Mouse (Mus musculus) stomach, embryonic 14.5 days (tissue): ENCODE results near the gene Runx2. TPM values are rescaled to one million over a fixed set of nuclear protein-coding genes. Genes with fewer than 3 reads are reported as not detected.
A peak's percentile ranks its signal among the peaks of the same experiment; 100 is the strongest.

Experiments
- ATAC-seq: fragments of 200-750 bp; cut with Nextera tagmentation; 2 replicates; pipeline ENCODE4 v1.8.0; 2017; ENCODE audit warnings: low read depth, moderate TSS enrichment; ENCODE audit not compliant: insufficient number of reproducible peaks, insufficient read depth, low FRiP score
- H3K27ac ChIP-seq: fragments of 300-500 bp; sonication (generic); 2 replicates; pipeline ENCODE4 v1.5.1; 2014; ENCODE audit warnings: mild to moderate bottlenecking, low read length, moderate library complexity, mixed read lengths
- H3K27me3 ChIP-seq: fragments of 300-500 bp; sonication (generic); 2 replicates; pipeline ENCODE4 v1.6.1; 2014; ENCODE audit warnings: low read length, control low read depth, mixed read lengths; ENCODE audit not compliant: control insufficient read depth, insufficient read depth
- H3K36me3 ChIP-seq: fragments of 300-500 bp; sonication (generic); 2 replicates; pipeline ENCODE4 v1.6.1; 2014; ENCODE audit warnings: mild to moderate bottlenecking, control low read depth, low read length, moderate library complexity, mixed read lengths; ENCODE audit not compliant: control insufficient read depth, insufficient read depth
- H3K4me1 ChIP-seq: fragments of 300-500 bp; sonication (generic); 2 replicates; pipeline ENCODE4 v1.6.1; 2014; ENCODE audit warnings: low read length, control low read depth, mixed read lengths; ENCODE audit not compliant: control insufficient read depth, insufficient read depth
- H3K4me2 ChIP-seq: fragments of 300-500 bp; sonication (generic); replicated peaks from 2 replicates; pipeline ENCODE4 v1.6.1; 2014; ENCODE audit warnings: low read depth, low read length, control low read depth
- H3K4me3 ChIP-seq: fragments of 300-500 bp; sonication (generic); 2 replicates; pipeline ENCODE4 v1.5.1; 2014; ENCODE audit warnings: low read depth, low read length, control low read depth
- H3K9ac ChIP-seq: fragments of 300-500 bp; sonication (generic); replicated peaks from 2 replicates; pipeline ENCODE4 v1.6.1; 2014; ENCODE audit warnings: low read depth, mild to moderate bottlenecking, control low read depth, low read length, moderate library complexity, mixed read lengths
- H3K9me3 ChIP-seq: fragments of 300-500 bp; sonication (generic); 2 replicates; pipeline ENCODE4 v1.6.1; 2016; ENCODE audit warnings: low read depth, low read length, control low read depth; ENCODE audit not compliant: control insufficient read depth
- WGBS: fragments of 180-500 bp; shearing (Covaris S2); extraction: QIAGEN DNeasy Blood & Tissue Kit; methylation state at CpG from one replicate; pipeline ENCODE4 v1.1.7; 2014; 5-methylcytosine and 5-hydroxymethylcytosine counted together
- polyA plus RNA-seq: library from polyadenylated mRNA; unstranded; fragments of >200 nt; fragmentation: Nextera tagmentation; extraction: Ambion mirVana; gene quantifications from 2 replicates; pipeline ENCODE4 v1.2.1, GENCODE M21; 2014

Runx2 gene
- polyA plus RNA-seq, 1 experiment from 2014 or later = 1.00 TPM

DNA sequence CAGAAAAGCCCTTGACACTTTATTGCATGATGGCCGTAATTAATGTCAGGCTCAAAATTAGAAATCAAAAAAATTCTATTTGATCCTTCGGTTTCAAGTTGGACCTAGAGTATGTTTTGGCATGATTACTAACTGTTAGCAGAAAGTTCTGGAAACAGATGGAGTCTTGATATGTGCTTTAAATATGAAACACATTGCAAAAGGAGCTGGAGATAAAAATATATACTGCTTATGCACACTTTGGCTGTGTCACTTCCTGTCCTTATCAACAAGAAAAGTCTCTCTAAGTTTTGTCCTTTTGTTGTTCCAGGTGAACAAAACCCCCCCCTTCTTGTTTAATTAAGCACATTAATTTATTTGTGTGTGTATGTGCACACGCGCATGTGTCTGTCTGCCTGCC, 183.0 kb downstream of the Runx2 start:
- Histone ChIP-seq H3K4me2 (no peak overlapping the region), H3K9me3 (no peaks in the 10 kb centered on the region), H3K27me3 (no peaks in the 10 kb centered on the region), H3K36me3 (no peaks in the 10 kb centered on the region), H3K4me1 (no peaks in the 10 kb centered on the region), H3K9ac (no peak overlapping the region), H3K4me3 (no peak overlapping the region), H3K27ac (no peak overlapping the region)
- ATAC-seq = no peak
- 86% methylated on average over 4 of the region's 4 CpGs for whole genome bisulfite sequencing

GRCm38 (mm10) chr17:44627317-44627716, 187.3 kb downstream of the Runx2 start:
- H3K9ac ChIP-seq = no peak overlapping the region
- ATAC-seq = no peak
- no peaks in the 10 kb centered on the region for H3K36me3 ChIP-seq
- H3K27ac ChIP-seq = no peak overlapping the region
- no peak overlapping the region for H3K4me3 ChIP-seq
- no peaks in the 10 kb centered on the region for H3K27me3 ChIP-seq
- 90% methylated on average over 6 of the region's 6 CpGs for WGBS
- H3K4me2 ChIP-seq = no peak overlapping the region
- no peaks in the 10 kb centered on the region for H3K4me1 ChIP-seq
- no peaks in the 10 kb centered on the region for H3K9me3 ChIP-seq

DNA sequence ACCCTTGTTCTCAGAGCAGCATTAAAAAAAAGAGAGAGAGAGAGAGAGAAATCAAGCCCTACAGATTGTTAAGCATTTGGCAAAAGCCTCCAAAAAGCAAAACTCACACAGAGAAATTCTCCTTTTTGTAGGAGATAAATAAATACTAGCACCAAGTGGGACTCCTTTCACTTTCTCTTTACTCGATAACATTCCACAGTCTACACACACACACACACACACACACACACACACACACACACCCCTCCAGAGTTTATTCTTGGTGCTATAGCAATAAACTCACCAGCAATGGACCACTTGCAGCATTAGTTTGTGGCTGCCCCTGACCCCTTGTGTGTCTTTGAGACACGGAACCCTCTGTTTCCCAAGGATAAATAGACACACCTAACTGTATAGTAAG, 190.9 kb downstream of the Runx2 start:
- no peak overlapping the region for H3K4me2 ChIP-seq
- H3K27me3 ChIP-seq = no peaks in the 10 kb centered on the region
- no peaks in the 10 kb centered on the region for H3K4me1 ChIP-seq
- ATAC-seq = no peak
- no peak overlapping the region for H3K4me3 ChIP-seq
- H3K9ac ChIP-seq = no peak overlapping the region
- H3K36me3 ChIP-seq = no peaks in the 10 kb centered on the region
- whole genome bisulfite sequencing = 31% methylated on average over 2 of the region's 2 CpGs
- H3K9me3 ChIP-seq = no peaks in the 10 kb centered on the region
- H3K27ac ChIP-seq = no peak overlapping the region

DNA sequence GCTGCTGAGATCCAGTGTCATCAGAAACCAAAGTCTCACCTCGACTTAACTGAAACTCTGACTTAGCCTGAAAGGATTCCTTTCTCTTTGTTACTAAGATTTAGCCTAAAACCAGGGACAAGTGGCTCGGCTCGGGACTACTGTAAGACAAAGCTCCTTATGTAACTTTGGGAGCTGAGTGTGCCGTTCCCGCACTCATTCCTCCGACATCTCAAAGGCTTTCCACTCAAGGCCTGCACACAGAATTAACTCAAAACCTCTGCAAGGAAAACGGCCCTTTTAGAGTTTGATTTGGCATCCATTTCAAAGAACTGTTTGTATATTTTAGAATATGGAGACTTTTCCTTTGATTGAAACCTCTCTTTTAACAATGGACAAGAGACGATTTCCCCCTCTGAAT, 191.3 kb downstream of the Runx2 start:
- no peaks in the 10 kb centered on the region for H3K36me3 ChIP-seq
- ATAC-seq = no peak
- peaks cover 3% of the 10 kb centered on the region; the same call in 1 of the 2 replicates for H3K4me1 ChIP-seq
- H3K4me3 ChIP-seq = no peak overlapping the region
- no peak overlapping the region for H3K4me2 ChIP-seq
- WGBS = 43% methylated on average over 8 of the region's 8 CpGs
- no peaks in the 10 kb centered on the region for H3K27me3 ChIP-seq
- H3K9me3 ChIP-seq = no peaks in the 10 kb centered on the region
- no peak overlapping the region for H3K9ac ChIP-seq
- no peak overlapping the region for H3K27ac ChIP-seq

DNA sequence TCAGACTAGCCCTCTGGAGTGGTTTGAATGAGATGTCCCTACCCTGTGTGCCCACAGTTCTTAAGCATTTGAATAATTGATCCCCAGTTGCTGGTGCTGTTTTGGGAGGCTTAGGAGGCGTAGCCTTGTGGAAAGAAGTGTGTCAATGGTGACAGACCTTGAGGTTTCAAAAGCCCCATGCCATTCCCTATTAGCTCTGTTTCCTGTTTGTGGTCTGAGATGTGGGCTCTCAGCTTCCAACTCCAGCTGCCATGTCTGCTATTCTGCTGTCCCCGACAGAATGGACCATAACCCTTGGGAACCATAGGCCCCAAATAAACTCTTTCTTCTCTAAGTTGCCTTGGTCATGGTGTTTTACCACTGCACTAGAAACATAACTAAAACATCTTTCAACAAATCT, 194.1 kb downstream of the Runx2 start:
- no peak overlapping the region for H3K27ac ChIP-seq
- H3K9ac ChIP-seq = no peak overlapping the region
- H3K4me2 ChIP-seq = no peak overlapping the region
- H3K27me3 ChIP-seq = no peaks in the 10 kb centered on the region
- WGBS = 94% methylated on average over 2 of the region's 2 CpGs
- H3K36me3 ChIP-seq = no peaks in the 10 kb centered on the region
- H3K9me3 ChIP-seq = no peaks in the 10 kb centered on the region
- peaks cover 6% of the 10 kb centered on the region; the same call in 1 of the 2 replicates for H3K4me1 ChIP-seq
- ATAC-seq = no peak
- no peak overlapping the region for H3K4me3 ChIP-seq

- peaks cover 6% of the 10 kb centered on the region; the same call in 1 of the 2 replicates for H3K4me1 ChIP-seq
- peak overlapping the region; percentile 61; the same call in 1 of the 2 replicates for H3K27ac ChIP-seq
Measured at GRCm38 (mm10) chr17:44618691-44619090, 195.9 kb downstream of the Runx2 start.

DNA sequence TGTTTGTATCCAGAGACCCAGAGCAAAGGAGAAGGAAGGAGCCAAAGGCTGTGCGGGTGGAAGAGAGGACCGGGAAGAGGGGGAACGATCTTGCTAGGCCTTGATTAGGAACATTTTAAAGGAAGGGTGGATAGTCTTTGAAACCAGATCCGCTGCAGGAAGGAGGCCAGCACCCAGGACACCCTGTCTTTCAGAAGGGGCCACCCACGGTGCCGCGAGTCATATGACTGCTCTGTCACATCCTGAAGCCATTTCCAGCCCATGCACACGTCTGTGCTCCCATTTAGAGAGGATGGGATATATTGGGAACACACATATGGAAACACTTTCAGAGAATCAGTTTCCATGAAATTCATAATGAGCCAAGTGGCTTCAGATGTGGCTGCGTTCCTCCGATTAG, 196.4 kb downstream of the Runx2 start:
- ATAC-seq = no peak
- Histone ChIP-seq H3K9me3 (no peaks in the 10 kb centered on the region), H3K9ac (no peak overlapping the region), H3K4me3 (no peak overlapping the region), H3K27ac (peak overlapping the region; percentile 61), H3K4me2 (peak overlapping the region; percentile 19; the same call in 1 of the 2 replicates), H3K36me3 (no peaks in the 10 kb centered on the region), H3K4me1 (peaks cover 6% of the 10 kb centered on the region; the same call in 1 of the 2 replicates), H3K27me3 (no peaks in the 10 kb centered on the region)
- WGBS = 44% methylated on average over 10 of the region's 10 CpGs

More at GRCm38 (mm10) chr17:44618691-44619090, 195.9 kb downstream of the Runx2 start:
- H3K27me3 ChIP-seq = no peaks in the 10 kb centered on the region
- 41% methylated on average over 11 of the region's 11 CpGs for WGBS
- no peak overlapping the region for H3K4me3 ChIP-seq
- no peaks in the 10 kb centered on the region for H3K36me3 ChIP-seq
- H3K4me2 ChIP-seq = peak overlapping the region; percentile 19; the same call in 1 of the 2 replicates
- H3K9ac ChIP-seq = no peak overlapping the region
- no peaks in the 10 kb centered on the region for H3K9me3 ChIP-seq
- no peak for ATAC-seq

DNA sequence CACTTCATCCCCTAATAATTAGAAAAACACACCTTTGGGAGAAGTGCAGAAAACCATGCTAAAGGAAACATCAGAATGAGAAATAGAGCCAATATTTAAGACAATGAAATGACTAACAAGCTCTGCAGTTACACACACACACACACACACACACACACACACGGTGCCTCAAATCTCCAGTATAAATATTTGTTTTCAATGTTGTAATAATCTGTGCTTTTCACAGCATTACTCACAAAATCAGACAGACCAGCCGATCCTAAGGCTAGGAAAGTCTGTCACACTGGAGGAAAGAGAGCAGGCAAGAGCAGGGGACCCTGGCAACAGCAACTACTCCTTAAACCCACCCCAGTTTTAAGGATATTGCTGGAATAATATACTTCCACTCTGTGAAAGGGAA, 196.9 kb downstream of the Runx2 start:
- WGBS = 26% methylated on average over 2 of the region's 2 CpGs
- Histone ChIP-seq H3K27me3 (no peaks in the 10 kb centered on the region), H3K36me3 (no peaks in the 10 kb centered on the region), H3K27ac (peak overlapping the region; percentile 61), H3K9me3 (no peaks in the 10 kb centered on the region), H3K4me2 (peak overlapping the region; percentile 19; the same call in 1 of the 2 replicates), H3K4me1 (peaks cover 6% of the 10 kb centered on the region; the same call in 1 of the 2 replicates), H3K9ac (no peak overlapping the region), H3K4me3 (no peak overlapping the region)
- ATAC-seq = no peak
